Mouse (Mus musculus): ENCODE results near the gene 1810009A15Rik.
"Not testable (repeated sequence)": the region's sequence is repeated elsewhere in the genome, so short reads cannot be mapped to it uniquely, and the experiment has no call there.

Gene 1810009A15Rik

GRCm38 (mm10) chr19:8875031-8875430, 13.6 kb upstream of the 1810009A15Rik start:
- DNase-seq (ENCODE audit: low read depth, low spot score), result no peak

GRCm38 (mm10) chr19:8880311-8881033, 8.2 kb upstream of the 1810009A15Rik start, which contains the start of gene Uqcc3:
Gene Uqcc3, minus strand, starts transcription at chr19:8880923.
- no peak for DNase-seq (ENCODE audit: low read depth, low spot score)

GRCm38 (mm10) chr19:8881034-8881392, 7.6 kb upstream of the 1810009A15Rik start:
- no peak for DNase-seq (ENCODE audit: low read depth, low spot score)

- no peak for DNase-seq (ENCODE audit: low read depth, low spot score)
Measured at GRCm38 (mm10) chr19:8883616-8884015, 5.0 kb upstream of the 1810009A15Rik start, which contains the start of the genes Lbhd1 and Gm49403. Gene Lbhd1, plus strand, starts transcription at chr19:8883732. Gene Gm49403, plus strand, starts transcription at chr19:8883930.

- DNase-seq (ENCODE audit: low read depth, low spot score), result no peak
Measured at GRCm38 (mm10) chr19:8886916-8887584, 1.6 kb upstream of the 1810009A15Rik start.

GRCm38 (mm10) chr19:8887585-8888463, 829 bp upstream of the 1810009A15Rik start:
- no peak for DNase-seq (ENCODE audit: low read depth, low spot score)

- no peak for DNase-seq (ENCODE audit: low read depth, low spot score)
Measured at GRCm38 (mm10) chr19:8892829-8893766, 4.4 kb downstream of the 1810009A15Rik start, which contains the start of gene Ints5. Gene Ints5, plus strand, starts transcription at chr19:8893005.

GRCm38 (mm10) chr19:8895397-8895960, 6.8 kb downstream of the 1810009A15Rik start:
- DNase-seq (ENCODE audit: low read depth, low spot score), result no peak

GRCm38 (mm10) chr19:8896231-8896630, 7.6 kb downstream of the 1810009A15Rik start:
- DNase-seq (ENCODE audit: low read depth, low spot score), result not testable (repeated sequence)

- DNase-seq (ENCODE audit: low read depth, low spot score), result not testable (repeated sequence)
Measured at GRCm38 (mm10) chr19:8897211-8897864, 8.7 kb downstream of the 1810009A15Rik start.

- peak; percentile 91 for DNase-seq (ENCODE audit: low read depth, low spot score)
Measured at GRCm38 (mm10) chr19:8897865-8898495, 9.3 kb downstream of the 1810009A15Rik start, which contains the start of gene Ganab. Gene Ganab, plus strand, starts transcription at chr19:8898071.

- no peak for DNase-seq (ENCODE audit: low read depth, low spot score)
Measured at GRCm38 (mm10) chr19:8898576-8898975, 9.9 kb downstream of the 1810009A15Rik start.

- no peak for DNase-seq (ENCODE audit: low read depth, low spot score)
Measured at GRCm38 (mm10) chr19:8899079-8899478, 10.4 kb downstream of the 1810009A15Rik start.

GRCm38 (mm10) chr19:8903412-8903811, 14.8 kb downstream of the 1810009A15Rik start:
- no peak for DNase-seq (ENCODE audit: low read depth, low spot score)

GRCm38 (mm10) chr19:8908531-8908930, 19.9 kb downstream of the 1810009A15Rik start:
- no peak for DNase-seq (ENCODE audit: low read depth, low spot score)

GRCm38 (mm10) chr19:8911810-8912209, 23.2 kb downstream of the 1810009A15Rik start:
- DNase-seq (ENCODE audit: low read depth, low spot score), result no peak

GRCm38 (mm10) chr19:8914212-8914611, 25.6 kb downstream of the 1810009A15Rik start:
- no peak for DNase-seq (ENCODE audit: low read depth, low spot score)

- no peak for DNase-seq (ENCODE audit: low read depth, low spot score)
Measured at GRCm38 (mm10) chr19:8919000-8919399, 30.3 kb downstream of the 1810009A15Rik start.

- DNase-seq (ENCODE audit: low read depth, low spot score), result no peak
Measured at GRCm38 (mm10) chr19:8919684-8920072, 31.0 kb downstream of the 1810009A15Rik start.
